Mouse (Mus musculus): ENCODE measurements around the gene Adam12. TPM values are rescaled to one million over a fixed set of nuclear protein-coding genes. Genes with fewer than 3 reads are reported as not detected.

Adam12 gene
- polyA plus RNA-seq, 1 experiment from 2014 or later, result 9.4 TPM

DNA sequence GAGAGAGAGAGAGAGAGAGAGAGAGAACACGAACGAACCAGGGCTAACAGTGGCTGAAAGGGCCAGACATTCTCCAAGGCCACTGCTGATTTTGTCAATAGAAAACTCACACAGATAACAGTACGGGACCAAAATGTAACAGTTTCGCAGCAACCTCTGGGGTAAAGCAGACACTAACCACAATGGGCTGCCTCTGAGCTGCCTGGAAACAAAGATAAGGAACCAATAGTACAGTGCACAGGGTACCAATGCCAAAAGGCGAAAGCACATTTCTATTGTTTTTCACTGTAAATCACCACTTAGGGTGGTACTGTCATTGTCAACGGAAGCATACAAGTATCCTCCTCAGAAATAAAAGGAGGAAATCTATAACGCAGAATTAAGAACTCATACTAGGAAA lies 72.3 kb downstream of the Adam12 start:
- no peaks in the 10 kb centered on the region for H3K27me3 ChIP-seq
- no peak for TF ChIP-seq CTCF (IDR thresholded peaks at IDR 0.05)
- no peak for DNase-seq (ENCODE audit: low read depth, low spot score)
- POLR2A ChIA-PET, result no interaction called here
- no peak for ATAC-seq
- in situ Hi-C loops (cut with MboI; ENCODE audit: low pct_unique_long_range_greater_than_20kb), result no loop called here
- CTCF ChIA-PET, result interaction anchor here (0.9 kb wide), 1 partner anchor 10 kb away, joined by 3 read pairs; no protein-coding TSS in a partner anchor

DNA sequence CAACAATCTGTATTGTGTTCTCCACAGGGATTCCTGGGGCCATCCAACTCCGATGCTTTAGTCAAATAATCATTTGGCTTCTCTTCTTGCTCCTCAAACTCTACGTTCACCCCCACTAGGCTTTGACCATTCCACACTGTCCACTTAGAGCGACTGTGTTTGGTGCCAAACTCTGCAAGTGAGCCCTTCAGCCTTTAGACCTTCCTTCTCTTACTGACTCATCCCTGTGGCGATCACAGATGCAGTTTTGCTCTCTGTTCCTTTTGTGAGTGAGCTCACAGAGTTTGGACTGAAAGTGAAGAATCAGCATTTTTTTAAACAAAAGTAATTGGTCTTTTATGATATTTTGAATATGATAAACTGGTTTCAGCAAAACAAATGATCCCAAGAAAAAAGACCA lies 80.6 kb downstream of the Adam12 start:
- DNase-seq (ENCODE audit: low read depth, low spot score) (no peak), ATAC-seq (no peak)
- TF ChIP-seq CTCF (IDR thresholded peaks at IDR 0.05), result no peak
- in situ Hi-C loops (cut with MboI; ENCODE audit: low pct_unique_long_range_greater_than_20kb), result no loop called here
- CTCF ChIA-PET, result interaction anchor here (0.9 kb wide), 1 partner anchor 11 kb away, joined by 3 read pairs; no protein-coding TSS in a partner anchor
- H3K27me3 ChIP-seq, result no peaks in the 10 kb centered on the region
- POLR2A ChIA-PET, result interaction anchor here (1.4 kb wide), 1 partner anchor 13 kb away, joined by 3 read pairs; no protein-coding TSS in a partner anchor

DNA sequence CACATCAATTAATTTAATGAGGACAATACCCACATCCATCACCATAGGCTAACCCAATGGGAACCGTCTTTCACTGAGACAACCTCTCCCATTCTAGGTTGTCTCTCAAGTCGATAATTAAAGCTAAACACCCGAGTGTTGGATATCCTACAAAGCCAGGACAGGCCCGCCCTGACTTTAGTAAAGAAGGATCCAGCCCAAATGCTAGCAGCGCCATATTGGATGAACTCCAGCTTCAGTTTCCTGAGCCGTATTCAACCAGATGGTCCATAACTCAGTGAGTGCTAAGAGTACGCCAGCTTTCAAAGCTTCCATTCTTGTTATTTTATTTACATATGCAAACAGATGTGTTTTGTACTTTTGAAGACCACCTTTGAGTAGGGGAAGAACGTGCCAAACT lies 81.6 kb downstream of the Adam12 start:
- in situ Hi-C loops (cut with MboI; ENCODE audit: low pct_unique_long_range_greater_than_20kb), result no loop called here
- TF ChIP-seq CTCF (IDR thresholded peaks at IDR 0.05), result no peak
- POLR2A ChIA-PET, result interaction anchor here (0.6 kb wide), 1 partner anchor 116 kb away, joined by 4 read pairs; no protein-coding TSS in a partner anchor
- H3K27me3 ChIP-seq, result no peaks in the 10 kb centered on the region
- CTCF ChIA-PET, result interaction anchor here (0.6 to 0.9 kb wide), 3 partner anchors 10 to 26 kb away, joined by 3 read pairs; no protein-coding TSS in a partner anchor
- DNase-seq (ENCODE audit: low read depth, low spot score) (no peak), ATAC-seq (no peak)

DNA sequence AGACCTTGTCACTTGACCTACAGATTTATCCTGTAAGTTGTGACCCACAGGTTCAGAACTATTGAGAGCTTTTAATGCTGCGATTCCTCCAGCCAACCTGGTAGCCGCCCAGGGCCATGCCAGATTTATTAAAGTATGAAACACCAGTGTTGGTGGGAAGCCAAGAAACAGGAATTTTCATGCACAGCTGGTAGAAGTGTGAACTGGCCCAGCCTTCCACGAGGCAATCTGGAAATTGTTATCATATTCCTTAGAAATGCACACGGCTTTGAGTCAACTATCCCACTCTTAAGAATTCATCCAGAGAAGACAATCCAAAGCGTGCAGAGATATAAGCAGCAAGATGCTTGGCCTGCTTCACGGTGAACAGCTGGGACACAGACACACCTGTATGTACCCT lies 82.6 kb downstream of the Adam12 start:
- in situ Hi-C loops (cut with MboI; ENCODE audit: low pct_unique_long_range_greater_than_20kb), result no loop called here
- ATAC-seq, result no peak
- CTCF ChIA-PET, result no interaction called here
- no peaks in the 10 kb centered on the region for H3K27me3 ChIP-seq
- no peak for DNase-seq (ENCODE audit: low read depth, low spot score)
- no peak for TF ChIP-seq CTCF (IDR thresholded peaks at IDR 0.05)
- POLR2A ChIA-PET, result no interaction called here

DNA sequence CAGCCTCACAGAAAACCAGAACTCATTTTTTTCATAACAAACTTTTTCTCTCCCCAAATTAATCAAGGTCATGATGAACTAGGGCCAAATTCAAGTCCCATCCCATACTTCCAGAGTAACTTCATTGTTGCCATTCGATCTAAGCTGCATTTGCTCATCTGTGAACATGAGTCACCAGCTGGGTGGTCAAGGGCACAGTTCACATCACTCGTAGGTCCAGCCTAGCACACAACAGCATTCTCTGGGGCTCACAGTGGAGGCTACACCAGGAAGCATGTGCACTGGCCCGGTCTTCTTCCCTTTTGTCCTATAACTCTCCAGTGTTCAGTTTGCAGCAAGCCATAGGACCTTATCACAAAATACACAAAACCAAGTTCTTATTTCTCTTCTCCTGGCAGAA lies 84.4 kb downstream of the Adam12 start:
- CTCF ChIA-PET, result no interaction called here
- ATAC-seq (no peak), DNase-seq (ENCODE audit: low read depth, low spot score) (no peak)
- in situ Hi-C loops (cut with MboI; ENCODE audit: low pct_unique_long_range_greater_than_20kb), result no loop called here
- POLR2A ChIA-PET, result no interaction called here
- no peaks in the 10 kb centered on the region for H3K27me3 ChIP-seq
- TF ChIP-seq CTCF (IDR thresholded peaks at IDR 0.05), result no peak

DNA sequence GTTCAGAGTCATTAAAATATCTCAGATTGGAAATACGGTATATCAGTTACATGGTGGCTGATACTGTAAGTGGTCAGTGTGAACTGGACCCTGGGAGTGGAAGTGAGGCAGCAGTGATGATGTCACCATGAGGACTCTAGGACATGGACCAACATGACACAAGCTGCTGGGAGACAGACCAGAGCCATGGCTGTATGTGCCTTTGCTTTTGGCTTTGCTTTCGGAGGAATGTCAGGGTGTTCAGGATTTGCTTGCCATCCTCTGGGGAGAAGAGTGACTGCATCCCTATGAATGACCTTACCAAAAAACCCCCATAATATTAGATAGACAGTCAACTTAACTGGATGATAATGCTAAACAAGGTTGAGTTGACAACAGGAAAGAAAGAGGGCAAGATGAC lies 85.1 kb downstream of the Adam12 start:
- in situ Hi-C loops (cut with MboI; ENCODE audit: low pct_unique_long_range_greater_than_20kb), result no loop called here
- DNase-seq (ENCODE audit: low read depth, low spot score) (no peak), ATAC-seq (no peak)
- ChIA-PET POLR2A (no interaction called here), CTCF (no interaction called here)
- no peaks in the 10 kb centered on the region for H3K27me3 ChIP-seq
- no peak for TF ChIP-seq CTCF (IDR thresholded peaks at IDR 0.05)

DNA sequence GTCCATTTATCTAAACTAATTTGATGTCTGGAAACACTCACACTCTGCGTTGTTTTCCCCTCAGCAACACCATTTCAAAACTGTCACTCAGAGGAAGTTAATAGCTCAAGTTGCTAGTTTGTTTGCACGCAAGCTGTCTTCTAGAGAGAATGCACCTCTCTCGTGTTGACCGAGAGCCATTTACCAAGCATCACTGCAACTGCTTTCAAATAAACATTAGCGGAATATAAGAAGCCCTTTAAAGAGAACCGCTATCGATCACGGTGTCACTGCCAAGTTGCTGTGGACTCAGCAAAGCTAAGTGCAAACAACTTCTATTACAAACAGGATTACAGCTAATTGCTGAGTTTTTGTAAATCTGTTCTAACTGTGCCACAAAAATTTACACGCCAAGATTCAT lies 87.8 kb downstream of the Adam12 start:
- DNase-seq (ENCODE audit: low read depth, low spot score) (no peak), ATAC-seq (no peak)
- H3K27me3 ChIP-seq, result no peaks in the 10 kb centered on the region
- no peak for TF ChIP-seq CTCF (IDR thresholded peaks at IDR 0.05)
- POLR2A ChIA-PET, result no interaction called here
- CTCF ChIA-PET, result interaction anchor here (1.1 to 2.7 kb wide), 5 partner anchors 8 to 36 kb away, joined by 3 to 6 read pairs (median 3); no protein-coding TSS in a partner anchor
- in situ Hi-C loops (cut with MboI; ENCODE audit: low pct_unique_long_range_greater_than_20kb), result no loop called here

DNA sequence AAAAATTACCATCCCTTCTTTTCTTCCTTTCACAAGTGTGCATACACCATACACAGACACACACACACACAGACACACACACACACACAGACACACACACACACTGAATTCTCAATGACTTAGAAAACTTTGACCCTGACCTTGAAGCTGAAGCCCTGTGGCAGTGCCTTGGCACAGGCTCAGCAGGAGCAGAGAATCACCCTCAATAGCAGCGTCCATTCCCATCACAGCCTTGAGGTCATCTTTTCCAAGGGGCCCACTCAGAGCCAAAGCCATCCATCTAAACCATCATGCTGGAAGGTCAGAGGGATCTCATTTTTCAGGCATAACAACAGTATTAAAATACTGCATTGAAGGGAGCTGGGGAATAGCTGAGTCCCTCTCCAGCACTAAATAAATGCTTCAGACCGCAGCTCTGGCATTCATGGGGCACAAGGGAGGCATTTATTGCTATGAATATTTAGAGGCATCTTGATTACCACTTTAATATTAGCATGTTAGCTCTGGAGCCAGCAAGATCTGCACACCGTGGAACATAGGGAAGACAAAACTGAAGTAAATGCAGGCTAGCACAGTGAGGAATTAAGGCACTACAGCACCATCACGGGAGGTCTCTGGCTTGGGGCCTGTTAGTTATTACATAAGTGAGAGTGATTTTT lies 92.5 kb downstream of the Adam12 start:
- in situ Hi-C loops (cut with MboI; ENCODE audit: low pct_unique_long_range_greater_than_20kb), result no loop called here
- ChIA-PET CTCF (no interaction called here), POLR2A (interaction anchor here (0.7 kb wide), 1 partner anchor 59 kb away, joined by 3 read pairs; no protein-coding TSS in a partner anchor)
- DNase-seq (ENCODE audit: low read depth, low spot score), result no peak
- TF ChIP-seq CTCF (IDR thresholded peaks at IDR 0.05), result no peak
- no peak for ATAC-seq
- no peaks in the 10 kb centered on the region for H3K27me3 ChIP-seq

DNA sequence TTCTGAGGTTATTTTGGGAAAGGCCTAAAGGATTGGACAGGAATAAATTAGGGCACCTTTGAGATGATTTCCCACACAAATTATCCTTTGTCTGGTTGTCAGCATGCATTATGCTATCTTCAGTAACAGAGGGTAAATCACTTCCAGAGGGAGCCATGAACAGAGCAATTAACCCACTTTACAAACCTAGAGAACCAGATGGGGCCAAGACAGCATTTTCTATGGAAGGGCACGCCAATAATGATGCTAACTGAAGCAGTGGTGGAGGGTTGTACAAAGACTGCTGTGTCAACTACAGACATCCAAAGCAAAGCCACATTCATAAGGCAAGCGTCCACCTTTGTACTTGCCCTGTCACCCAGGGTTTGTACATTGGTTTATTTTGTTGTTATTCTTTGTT lies 99.6 kb downstream of the Adam12 start:
- no peak for DNase-seq (ENCODE audit: low read depth, low spot score)
- ChIA-PET CTCF (interaction anchor here (2.2 kb wide), 1 partner anchor 12 kb away, joined by 6 read pairs; no protein-coding TSS in a partner anchor), POLR2A (no interaction called here)
- no peaks in the 10 kb centered on the region for H3K27me3 ChIP-seq
- in situ Hi-C loops (cut with MboI; ENCODE audit: low pct_unique_long_range_greater_than_20kb), result no loop called here
- ATAC-seq, result no peak
- TF ChIP-seq CTCF (IDR thresholded peaks at IDR 0.05), result no peak

DNA sequence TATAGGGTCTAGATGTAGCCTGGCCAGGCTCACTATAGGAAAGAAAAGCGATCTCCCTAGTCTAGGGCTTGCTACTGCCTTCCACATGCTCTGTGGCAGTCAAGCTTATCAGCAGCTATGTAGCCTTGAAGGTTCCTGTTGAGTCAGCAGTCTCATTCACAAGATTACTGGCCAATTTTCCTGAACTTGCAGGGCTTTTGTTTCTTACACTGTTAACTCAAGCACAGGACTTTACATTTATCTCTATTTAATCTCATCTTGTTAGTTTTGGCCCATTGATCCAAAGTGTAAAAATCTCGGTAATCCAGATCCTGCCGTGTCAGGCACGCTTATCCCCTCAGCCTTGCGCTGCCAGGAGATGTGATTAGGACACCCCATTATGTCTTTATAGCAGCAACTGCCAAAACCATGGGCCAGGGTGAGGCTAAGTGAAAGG lies 103.8 kb downstream of the Adam12 start:
- no peak for TF ChIP-seq CTCF (IDR thresholded peaks at IDR 0.05)
- no peaks in the 10 kb centered on the region for H3K27me3 ChIP-seq
- in situ Hi-C loops (cut with MboI; ENCODE audit: low pct_unique_long_range_greater_than_20kb), result no loop called here
- ATAC-seq, result no peak
- POLR2A ChIA-PET, result interaction anchor here (0.6 kb wide), 1 partner anchor 208 kb away, joined by 4 read pairs; no protein-coding TSS in a partner anchor
- CTCF ChIA-PET, result no interaction called here
- no peak for DNase-seq (ENCODE audit: low read depth, low spot score)

DNA sequence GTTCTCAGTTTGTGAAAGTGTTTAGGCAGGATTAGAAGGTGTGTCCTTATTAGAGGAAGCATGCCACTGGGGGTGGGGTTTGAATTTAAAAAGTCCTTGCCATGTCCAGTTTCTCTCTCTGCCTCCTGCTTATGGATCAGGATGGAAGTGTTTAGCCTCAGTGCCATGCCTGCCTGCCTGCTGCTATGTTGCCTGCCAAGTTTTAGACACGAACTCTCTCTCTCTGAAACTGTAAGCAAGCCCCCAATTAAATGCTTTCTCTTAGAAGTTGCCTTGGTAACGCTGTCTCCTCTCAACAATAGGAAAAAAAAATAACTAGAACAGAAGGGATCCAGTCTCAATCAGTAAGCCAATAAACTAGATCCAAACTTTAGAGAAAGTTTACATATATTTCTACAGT lies 110.5 kb downstream of the Adam12 start:
- ChIA-PET POLR2A (no interaction called here), CTCF (no interaction called here)
- H3K27me3 ChIP-seq, result no peaks in the 10 kb centered on the region
- DNase-seq (ENCODE audit: low read depth, low spot score) (no peak), ATAC-seq (no peak)
- TF ChIP-seq CTCF (IDR thresholded peaks at IDR 0.05), result no peak
- in situ Hi-C loops (cut with MboI; ENCODE audit: low pct_unique_long_range_greater_than_20kb), result no loop called here

All from Patski (cell line).